Mouse (Mus musculus) gastrocnemius, adult 8-10 months (tissue): ENCODE results near the gene Arid1b. TPM values are rescaled to one million over a fixed set of nuclear protein-coding genes. Genes with fewer than 3 reads are reported as not detected.

Experiments used
- DNase-seq, 2 experiments: peaks; one replicate each; pipeline ENCODE4 v3.0.0; 2022; ENCODE audit warnings: low spot score in 2 of 2
- total RNA-seq, 4 experiments: library from RNA; stranded (reverse); gene quantifications; 2 replicates each; pipeline ENCODE4 v1.2.4; 2022

Arid1b gene
- total RNA-seq, 4 experiments from 2014 or later = 30.8 to 35.6 (median 33.9) TPM

DNA sequence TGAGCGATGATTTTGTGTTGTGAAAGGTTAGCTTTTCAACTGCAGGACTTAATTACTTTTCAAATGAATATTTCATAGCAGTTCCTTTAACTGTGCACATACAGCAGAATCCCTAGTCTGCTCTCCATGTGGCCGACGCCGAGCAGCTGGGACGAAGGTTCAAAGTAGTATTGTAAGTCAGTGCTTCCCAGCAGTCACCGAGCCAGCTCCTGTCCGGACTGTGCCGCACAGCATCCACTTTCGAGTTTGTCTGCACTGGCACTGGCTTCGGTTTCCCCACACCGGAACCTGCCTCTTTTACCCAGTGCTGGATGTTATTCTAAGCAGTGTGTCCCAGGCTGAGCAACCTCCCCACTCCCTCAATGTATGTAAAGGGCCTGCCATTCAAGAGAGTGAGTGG lies 157.7 kb downstream of the Arid1b start:
- DNase-seq = no peak

DNA sequence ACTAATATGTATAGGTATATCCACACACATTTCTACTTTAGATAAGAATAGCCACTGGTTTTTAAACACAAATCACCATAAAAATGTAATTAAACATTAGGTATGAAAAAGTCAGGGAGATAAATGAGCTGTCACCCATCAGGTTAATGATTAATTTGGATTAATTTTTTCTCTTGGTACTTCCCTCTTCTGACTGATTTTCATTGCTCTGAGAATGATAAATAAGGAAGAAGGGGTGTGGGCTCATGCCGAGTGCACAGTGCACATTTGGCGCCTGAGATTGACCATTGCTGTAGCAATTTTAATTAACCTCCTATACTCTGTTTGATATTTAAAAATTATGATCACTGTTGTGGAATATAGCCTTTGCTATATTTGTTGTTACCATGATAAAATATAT lies 159.3 kb downstream of the Arid1b start:
- no peak for DNase-seq

DNA sequence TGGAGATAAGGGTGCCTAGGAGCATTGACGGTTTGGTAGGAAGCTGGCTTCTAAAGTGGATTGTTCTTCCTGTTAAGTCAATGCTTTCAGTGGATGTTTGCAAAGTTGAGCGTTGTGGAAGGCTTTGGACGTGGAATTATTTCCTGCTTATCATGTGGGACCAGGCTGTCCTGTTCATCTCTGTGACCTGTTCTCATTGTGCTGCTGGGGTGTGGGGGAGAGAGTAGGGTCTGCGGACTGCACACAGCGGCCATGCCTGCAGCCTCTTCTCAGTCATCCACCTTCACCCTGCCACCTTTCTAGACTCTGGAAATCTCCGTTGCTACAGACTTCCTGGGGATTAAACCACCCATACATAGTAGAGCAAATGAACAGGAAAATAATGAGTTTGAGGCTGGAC lies 160.2 kb downstream of the Arid1b start:
- no peak for DNase-seq

DNA sequence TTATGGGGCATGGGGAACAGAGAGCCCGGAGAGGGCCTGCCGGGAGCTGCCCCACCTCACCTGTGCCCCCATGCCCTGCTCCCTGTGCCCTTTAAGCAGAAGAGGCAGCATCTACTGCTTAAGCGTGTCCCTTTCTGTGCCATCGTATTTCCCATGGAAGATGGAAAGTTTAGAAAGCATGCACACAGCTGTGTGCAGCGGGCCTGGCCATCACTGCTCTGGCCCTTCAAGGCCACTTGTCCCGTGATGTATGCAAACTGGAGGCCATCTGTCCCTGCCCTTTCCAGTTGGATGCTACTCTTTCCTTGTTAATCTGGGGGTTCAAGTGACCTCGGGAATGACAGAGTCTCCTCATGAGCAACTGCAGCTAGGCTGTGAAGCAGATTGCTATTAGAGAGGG lies 163.5 kb downstream of the Arid1b start:
- DNase-seq = no peak

DNA sequence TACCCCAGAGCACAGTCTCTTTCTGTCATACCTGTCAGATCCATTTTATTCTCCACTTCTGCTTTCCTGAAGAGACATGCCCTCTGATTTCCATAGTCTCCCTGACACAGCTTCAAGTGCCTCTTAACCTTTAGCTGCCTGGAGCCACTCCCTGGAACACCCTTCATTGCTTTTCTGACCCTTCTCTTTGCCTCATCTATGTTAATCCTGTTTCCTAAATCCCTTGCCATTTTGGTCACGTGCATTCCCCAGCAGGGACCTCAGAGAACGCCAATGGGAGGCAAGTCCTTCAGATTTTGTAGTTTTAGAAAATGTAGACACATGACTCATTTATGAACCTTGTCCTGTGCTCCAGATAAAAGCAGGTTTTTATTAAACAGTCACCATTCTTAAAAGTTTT lies 168.4 kb downstream of the Arid1b start:
- DNase-seq = no peak

DNA sequence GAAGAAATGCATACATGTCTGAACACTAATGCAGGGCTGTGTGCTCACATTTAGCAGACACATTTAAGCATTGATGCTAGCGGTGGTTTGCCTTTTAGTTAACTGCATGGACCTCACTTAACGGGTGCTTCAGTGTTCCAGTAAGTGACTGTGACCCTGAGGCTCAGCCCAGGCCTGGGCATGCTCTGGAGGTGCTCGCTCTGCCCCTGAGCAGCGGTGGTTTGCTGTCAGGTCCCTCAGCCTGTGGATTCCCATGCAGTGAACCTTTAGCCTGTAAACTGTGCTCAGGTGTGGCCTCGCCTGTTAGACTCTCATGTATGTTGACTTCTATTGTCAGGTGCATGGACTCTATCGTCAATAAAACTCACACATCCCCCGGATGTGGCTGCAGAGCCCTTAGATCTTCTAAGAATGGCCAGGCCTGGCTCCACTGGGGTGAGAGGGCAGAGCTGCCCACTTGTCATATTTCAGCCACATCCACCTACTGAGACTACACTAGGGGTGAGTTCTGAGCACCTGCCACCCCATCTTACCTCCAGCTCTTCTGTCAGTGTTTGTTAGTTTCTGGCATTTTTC lies 169.2 kb downstream of the Arid1b start:
- DNase-seq = no peak

DNA sequence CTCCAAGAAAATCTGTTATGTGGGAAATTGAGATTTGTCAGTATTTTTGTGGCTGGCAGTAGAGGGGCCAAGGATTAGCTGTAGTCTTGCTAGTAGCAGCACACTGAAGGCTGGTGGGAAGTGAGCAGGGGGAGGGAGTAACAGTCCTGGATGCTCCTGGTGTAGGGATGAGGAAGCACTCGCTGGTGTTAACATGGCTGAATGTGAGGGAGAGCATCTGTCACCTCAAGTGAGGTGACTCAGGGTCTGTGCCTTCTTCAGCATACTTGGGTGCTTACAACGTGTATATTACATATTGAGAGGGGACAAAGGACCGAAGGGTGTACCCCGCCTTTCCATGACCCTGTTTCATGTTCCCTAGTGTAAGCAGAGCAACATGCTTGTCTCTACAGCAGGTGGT lies 170.7 kb downstream of the Arid1b start:
- no peak for DNase-seq

DNA sequence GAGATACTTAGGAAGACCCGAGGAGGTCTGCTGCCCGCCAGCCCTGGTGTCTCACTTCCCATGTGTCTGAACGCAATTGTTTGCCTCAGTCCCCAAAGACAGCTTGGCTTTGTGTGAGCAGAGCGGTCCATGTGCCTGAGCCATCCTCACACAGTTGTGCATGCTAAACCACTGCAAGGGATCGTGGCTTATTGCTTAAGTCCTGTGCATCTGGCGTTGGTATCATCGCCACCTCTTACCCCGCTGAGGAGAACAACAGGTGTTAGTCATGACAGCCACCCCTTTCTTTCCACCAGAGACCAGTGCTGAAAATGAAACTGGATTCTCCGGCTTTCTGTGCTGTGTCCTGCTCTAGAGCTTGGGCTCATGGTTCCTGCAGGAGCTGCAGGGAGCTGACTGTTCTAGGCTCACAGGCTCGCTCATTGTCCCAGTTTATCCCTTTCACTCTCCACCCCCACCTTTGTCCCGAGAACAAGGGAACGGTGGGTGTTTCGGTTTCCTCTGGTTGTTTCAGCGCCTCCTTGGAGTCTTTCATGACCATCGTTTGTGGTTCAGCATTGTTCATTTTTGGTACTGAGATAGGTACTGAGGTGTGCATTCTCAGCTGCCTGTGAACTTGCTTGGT lies 171.2 kb downstream of the Arid1b start:
- no peak for DNase-seq

DNA sequence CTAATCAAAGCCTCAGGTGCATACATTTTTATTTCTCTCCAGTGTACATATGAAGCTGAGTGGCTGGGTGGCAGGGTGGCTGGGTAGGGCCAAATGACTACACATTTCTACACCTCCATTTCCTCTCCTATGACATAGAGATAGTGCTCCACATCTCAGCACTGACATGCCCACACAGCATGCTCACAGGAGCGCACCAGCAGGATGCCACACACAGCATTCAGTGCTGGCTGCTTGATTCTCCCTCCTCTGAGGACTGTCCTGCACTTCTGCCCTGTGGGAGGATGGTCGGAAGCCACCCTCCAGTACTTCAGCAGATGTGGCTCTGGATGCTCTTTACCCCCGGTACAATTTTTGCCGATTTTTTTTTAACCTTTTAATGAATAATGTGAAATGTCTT lies 172.0 kb downstream of the Arid1b start:
- no peak for DNase-seq

DNA sequence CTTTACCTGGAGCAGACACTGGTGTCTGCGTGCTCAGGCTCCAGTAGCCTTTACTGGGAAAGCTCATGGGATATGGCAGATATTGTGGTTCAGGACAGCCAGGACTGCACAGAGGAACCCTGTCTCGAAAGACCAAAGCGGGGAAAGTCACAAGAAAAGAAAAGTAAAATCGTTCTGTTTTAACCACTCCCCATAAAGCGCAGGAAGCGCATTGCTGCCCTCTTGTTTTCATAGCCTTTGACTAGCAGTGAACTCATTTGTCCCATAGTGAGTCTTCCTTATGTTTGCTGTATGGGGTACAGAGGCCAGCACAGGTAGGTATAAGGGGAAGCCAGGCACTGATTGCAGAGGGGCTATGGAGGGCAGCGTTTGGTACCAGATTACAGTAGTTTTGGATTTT lies 173.9 kb downstream of the Arid1b start:
- no peak for DNase-seq

DNA sequence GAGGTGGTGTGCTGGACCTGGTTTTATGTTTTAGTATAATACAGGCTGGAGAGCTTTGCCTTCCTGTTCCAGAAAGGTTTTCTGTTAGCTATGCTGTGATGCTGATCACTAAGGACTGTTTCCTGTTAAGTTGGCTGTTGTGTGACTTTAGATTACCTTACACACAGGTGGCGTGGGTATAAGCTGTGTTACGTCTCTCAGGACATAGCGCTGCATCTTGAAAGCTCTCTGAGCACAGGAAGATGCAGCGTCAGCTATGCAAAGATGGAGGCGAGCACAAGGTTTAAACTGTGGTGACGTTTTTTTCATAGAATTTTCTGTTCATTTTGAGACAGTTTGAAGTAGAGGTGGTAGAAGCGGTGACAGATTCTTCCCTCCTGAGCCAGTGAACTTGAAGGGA lies 174.5 kb downstream of the Arid1b start:
- DNase-seq = no peak

DNA sequence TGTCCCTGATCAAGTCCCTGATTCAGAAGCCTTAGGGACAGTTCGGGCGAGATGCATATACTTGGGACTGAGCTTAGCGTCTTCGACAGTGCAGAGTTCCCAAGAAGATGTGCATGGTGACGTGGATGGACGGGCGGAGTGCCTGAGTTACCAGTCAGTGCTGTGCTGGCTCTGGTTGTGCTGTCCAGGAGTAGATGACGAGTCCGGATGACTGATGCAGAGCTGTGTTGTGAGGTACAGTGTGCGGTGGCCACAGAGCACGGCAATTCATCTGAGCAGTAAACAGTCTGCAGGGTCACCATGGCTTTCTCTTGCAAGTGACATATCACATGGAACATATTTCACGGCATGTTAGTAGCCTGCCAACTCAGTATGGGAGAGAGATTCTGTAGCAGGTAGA lies 176.2 kb downstream of the Arid1b start:
- DNase-seq = no peak

DNA sequence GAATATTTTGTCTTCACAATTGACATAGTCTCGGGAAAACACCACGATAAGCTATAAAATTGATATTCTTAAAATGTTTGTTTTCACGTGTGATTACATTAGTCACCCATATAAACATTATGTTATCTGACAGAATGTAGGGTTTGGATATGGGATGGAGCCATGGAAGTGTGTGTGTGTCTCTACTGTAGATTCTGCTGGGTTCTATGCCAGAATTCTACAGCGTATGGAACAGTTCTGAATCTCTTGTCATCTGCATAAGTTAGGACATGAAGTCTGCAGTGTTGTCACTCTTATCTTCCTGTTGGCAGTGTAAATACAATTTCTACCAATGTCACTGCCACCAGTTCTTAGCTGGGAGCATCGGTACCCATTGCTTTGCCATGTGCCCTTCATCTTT lies 177.3 kb downstream of the Arid1b start:
- no peak for DNase-seq

DNA sequence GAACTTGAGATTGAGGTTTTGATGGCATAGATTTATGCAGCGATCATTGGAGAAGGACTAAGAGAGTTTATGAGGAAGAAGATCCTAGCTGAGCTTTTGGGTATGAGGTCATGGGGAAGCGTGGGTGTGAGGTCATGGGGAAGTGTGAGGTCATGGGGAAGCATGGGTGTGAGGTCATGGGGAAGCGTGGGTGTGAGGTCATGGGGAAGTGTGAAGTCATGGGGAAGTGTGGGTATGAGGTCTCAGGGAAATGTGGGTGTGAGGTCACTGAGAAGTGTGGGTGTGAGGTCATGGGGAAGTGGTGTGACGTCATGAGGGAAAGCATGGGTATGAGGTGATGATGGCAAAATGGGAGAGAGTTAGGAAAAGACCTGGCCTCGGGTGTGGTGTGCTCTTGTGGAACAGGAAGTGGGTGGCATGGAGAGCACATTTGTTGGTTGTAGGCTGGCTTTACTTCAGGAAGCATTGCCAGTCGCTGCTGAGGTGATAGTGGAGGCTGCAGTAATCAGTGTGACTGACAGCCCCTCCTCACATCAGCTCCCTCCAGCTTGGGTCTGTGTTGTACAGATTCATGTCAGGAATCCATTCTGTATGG lies 180.4 kb downstream of the Arid1b start:
- no peak for DNase-seq

DNA sequence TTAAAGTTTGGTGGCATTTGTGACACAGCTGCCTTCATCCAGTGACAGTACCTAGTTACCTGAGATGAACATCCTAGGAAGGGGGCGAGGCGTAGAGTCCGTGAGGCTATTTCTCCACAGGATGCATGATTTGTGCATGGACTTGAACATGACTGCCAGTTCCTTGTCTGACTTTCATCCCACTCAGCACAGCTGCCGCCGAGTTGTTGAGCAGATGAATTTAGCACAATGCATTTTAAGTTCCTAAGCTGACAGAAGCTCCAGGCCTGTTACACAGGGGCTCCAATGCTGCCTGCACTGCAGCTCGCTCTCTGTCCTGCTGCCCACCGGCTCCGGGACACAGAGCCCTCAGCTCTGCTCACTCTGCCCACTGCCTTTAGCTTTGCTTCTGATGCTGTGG lies 181.4 kb downstream of the Arid1b start:
- no peak for DNase-seq

DNA sequence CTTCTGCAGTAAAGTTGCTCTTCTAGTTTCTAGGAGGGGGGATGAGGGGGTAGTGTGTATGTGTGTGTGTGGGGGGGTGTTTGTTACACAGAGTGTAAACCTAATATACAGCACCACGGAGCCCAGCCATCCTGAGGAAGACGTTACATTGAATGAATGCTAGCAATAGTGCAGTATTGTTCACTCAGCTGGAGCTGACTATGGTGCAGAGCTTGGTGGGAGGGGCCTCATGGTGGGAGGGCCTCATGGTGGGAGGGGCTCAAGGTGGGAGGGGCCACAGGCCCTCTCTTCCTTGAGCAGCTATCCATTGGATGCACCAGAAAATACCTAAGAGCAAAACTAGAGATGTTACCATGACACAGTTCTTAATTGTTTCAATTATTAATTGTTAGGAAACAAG lies 182.2 kb downstream of the Arid1b start:
- no peak for DNase-seq

DNA sequence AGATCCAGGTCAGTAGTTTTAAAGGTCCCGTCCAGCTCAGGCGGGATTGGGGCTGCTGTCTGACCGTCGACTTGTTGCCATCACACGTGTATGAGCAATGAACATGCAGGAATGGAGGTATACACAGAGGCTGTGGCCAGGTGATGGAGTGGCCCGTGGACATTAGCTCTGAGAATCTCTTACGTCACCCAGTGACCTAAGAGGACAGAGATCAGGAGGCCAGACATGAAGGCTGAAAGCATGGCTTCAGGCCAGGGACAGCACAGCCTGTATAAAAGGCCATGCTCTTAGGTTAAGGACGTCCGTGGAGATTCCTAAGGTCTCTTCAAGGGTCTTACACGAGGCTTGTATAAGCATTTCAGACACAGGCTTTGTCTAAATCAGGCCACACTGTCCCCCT lies 184.4 kb downstream of the Arid1b start:
- DNase-seq = no peak

DNA sequence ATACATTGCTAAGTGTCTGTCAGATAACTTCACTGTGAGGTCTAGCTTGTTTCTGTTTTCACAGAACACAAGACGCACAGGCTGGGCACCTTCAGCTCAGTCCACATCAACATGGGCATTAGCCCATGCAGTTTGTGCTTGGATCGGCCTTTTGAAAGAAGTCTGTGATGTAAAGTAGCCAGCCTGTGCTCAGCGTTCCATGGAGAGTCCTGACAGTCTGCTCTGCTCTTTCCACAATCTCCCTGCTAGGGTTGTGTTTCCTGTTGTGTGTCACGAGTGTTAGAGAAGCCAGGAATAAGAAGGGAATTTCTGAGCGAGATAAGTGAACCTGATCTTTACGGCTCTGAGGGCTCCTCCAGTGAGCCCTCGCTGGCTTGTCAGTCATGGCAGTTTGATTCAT lies 184.9 kb downstream of the Arid1b start:
- DNase-seq = no peak

DNA sequence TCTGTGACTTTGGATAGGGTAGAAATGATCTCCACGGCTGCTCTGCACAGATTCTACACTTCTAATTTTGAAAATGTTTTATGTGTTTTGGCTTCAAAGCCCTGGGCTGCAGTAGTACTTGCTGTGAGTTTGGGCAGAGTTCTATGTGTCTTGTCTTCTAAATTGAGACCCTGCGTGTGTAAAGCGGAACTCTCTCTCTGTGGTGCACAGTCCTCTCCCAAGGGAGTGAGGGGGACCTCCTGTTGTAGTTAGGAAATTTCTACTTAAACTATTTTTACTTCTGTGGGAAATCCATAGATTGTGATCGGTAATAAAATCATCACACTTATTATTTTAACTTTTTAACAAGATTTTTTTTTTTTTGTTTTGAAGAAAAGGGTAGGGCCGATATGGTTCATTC lies 185.3 kb downstream of the Arid1b start:
- no peak for DNase-seq

DNA sequence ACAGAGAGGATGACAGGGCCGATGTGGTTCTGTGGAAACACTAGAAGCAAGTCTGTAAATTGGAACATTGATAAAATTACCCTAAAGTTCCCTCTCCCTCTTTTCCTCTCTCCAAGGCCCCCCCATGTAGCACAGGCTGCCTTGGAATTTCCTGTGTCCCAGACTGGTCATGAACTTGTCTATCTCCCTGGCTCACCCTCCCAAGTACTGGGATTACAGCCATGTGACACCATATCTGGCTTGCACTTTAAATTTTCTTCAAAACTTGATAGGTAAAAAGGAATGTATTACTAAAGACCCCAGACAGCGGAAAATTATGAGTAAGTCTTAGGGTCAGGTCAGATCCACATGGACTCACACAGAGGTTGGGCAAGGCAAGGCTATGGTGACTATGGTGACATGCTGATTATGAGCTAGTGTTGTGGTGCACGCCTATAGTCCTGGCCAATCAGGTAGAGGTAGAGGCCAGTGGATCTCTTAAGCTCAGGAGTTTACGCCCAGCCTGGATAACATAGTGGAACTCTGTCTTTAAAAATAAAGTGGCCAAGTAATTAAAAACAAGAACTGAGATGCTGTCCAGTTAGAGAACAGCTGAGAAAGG lies 185.9 kb downstream of the Arid1b start:
- no peak for DNase-seq

DNA sequence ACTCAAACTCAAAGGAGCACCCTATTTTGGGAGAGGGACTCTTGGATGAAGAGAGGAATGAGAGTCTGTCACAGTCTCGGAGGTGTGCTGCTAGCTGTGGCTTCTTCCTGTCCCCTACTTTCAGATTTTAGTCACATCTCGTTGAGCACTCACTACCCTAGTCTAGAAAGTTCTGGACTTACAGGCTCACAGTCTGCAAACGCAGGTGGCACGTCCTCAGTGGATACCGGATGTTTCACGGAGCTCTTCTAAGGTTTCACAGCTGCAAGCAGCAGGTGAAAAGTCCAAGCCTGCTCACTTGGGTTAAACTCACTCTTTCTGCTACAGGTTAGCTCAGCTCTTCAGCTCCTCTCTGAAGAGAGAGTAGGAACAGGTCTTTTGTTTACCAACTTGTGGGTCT lies 186.8 kb downstream of the Arid1b start:
- DNase-seq = no peak

DNA sequence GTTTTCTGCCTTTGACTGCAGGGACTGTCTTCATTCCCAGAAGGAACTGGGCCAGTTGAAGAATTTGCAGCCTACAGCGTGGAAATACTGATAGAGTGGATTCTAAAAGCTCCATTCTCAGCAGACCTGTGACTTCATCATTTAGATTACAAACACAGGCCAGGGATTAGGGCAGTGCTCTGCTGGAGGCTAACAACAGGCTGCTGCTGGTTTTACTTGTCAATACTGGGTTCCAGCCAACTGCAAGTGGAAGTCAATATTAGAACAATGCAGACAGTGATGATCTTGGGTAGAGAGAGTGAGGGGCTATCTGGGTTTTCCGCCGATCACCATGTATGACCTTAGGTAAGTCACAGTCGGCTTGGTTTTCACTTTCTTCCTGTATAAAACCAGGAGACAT lies 188.4 kb downstream of the Arid1b start:
- no peak for DNase-seq

DNA sequence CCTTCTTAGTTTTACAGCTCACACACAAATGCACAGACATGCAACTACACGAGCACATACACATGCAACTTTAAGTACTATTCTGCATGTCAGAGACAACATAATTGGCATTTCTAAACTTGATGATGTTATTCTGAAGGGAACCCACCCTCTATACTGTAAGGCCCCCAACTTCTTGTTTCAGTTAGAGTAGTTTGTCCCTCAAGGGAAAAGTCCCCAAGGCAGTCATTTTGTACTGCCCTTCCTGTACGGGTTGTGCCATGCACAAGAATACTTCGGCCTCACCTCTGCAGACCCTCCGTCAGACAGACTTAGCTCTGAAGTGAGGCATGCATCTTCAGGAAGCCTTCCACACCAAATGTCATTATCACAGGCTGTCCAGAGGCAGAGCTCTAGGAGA lies 191.4 kb downstream of the Arid1b start:
- no peak for DNase-seq
